Mouse (Mus musculus): ENCODE data around the gene Tenm2.

DNA sequence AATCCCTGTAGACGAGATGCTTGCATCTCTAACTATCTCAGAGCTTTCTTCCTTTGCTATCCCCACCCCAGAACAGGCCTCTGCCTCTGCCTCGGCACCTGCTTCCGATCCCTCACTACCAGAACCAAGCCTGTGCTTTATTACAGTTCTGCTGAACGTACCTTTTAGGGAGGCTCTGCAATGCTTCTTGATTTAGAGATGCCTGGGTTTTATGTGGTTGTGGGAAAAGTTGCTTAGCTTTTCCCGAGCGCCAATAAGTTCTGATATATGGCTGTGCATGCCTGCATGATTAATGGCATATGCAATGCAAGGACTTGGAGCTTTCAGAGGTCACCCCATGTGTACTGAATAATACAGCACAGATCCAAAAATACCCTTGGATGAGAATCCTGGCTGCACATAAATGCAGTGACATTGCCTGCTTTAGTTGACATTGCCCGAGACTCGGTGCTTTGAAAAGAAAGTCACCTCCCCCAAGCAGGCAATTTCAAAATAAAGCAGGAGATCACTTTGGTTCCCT lies 1114.3 kb downstream of the Tenm2 start:
- no peak for TF ChIP-seq CTCF (IDR thresholded peaks at IDR 0.05; ENCODE audit: low read depth)
- TF ChIP-seq EP300 (IDR thresholded peaks at IDR 0.05; ENCODE audit: low read depth) = no peak
